Mouse (Mus musculus) MEL (cell line): Measurements from ENCODE around the gene Nutm2.
"Not testable (repeated sequence)": the region's sequence is repeated elsewhere in the genome, so short reads cannot be mapped to it uniquely, and the experiment has no call there.

ENCODE experiments used
- CTCF ChIP-seq, 3 experiments: IDR thresholded peaks in 2 of 3; conservative IDR thresholded peaks in 1 of 3; 2 replicates each; pipeline ENCODE4 v1.5.1; 2011 to 2012; ENCODE audit warnings: low read length in 3 of 3, low read depth in 2 of 3, mild to moderate bottlenecking in 2 of 3, improper control_type of control experiment in 1 of 3, inconsistent platforms in 1 of 3, mixed read lengths in 1 of 3, moderate library complexity in 1 of 3; ENCODE audit not compliant: control insufficient read depth in 1 of 3, insufficient read depth in 1 of 3, poor library complexity in 1 of 3, severe bottlenecking in 1 of 3
- EP300 ChIP-seq, 2 experiments: IDR thresholded peaks; 2 replicates each; pipeline ENCODE4 v1.6.1; 2011; ENCODE audit warnings: improper control_type of control experiment in 2 of 2, low read length in 2 of 2, low read depth in 1 of 2, mild to moderate bottlenecking in 1 of 2
- ETS1 ChIP-seq: IDR thresholded peaks from 2 replicates; pipeline ENCODE4 v1.6.1; 2012; ENCODE audit warnings: low read depth, mild to moderate bottlenecking, inconsistent platforms, low read length, improper control_type of control experiment, moderate library complexity
- KAT2A ChIP-seq: conservative IDR thresholded peaks from 2 replicates; pipeline ENCODE4 v1.6.1; 2012; ENCODE audit warnings: low read depth, low read length, improper control_type of control experiment, inconsistent platforms
- MEF2A ChIP-seq: IDR thresholded peaks from 2 replicates; pipeline ENCODE4 v1.6.1; 2014; ENCODE audit warnings: low read depth, mild to moderate bottlenecking, inconsistent platforms, low read length, improper control_type of control experiment; ENCODE audit not compliant: poor library complexity, insufficient replicate concordance, severe bottlenecking; ENCODE audit errors: extremely low read depth
- MYB ChIP-seq: IDR thresholded peaks from 2 replicates; pipeline ENCODE4 v1.6.1; 2011; ENCODE audit warnings: mild to moderate bottlenecking, low read depth, low read length, improper control_type of control experiment
- NRF1 ChIP-seq: IDR thresholded peaks from 2 replicates; pipeline ENCODE4 v1.6.1; 2014; ENCODE audit warnings: low read depth, mild to moderate bottlenecking, inconsistent platforms, low read length, improper control_type of control experiment, moderate library complexity; ENCODE audit not compliant: poor library complexity, insufficient read depth, severe bottlenecking
- POLR2A ChIP-seq, 2 experiments: IDR thresholded peaks; 2 replicates each; pipeline ENCODE4 v1.6.1; 2011 to 2012; ENCODE audit warnings: low read length in 2 of 2, mild to moderate bottlenecking in 2 of 2, control low read depth in 1 of 2, improper control_type of control experiment in 1 of 2, low read depth in 1 of 2, moderate library complexity in 1 of 2; ENCODE audit not compliant: control insufficient read depth in 1 of 2, insufficient read depth in 1 of 2, poor library complexity in 1 of 2
- SIN3A ChIP-seq: IDR thresholded peaks from 2 replicates; pipeline ENCODE4 v1.6.1; 2012; ENCODE audit warnings: low read length, improper control_type of control experiment, inconsistent platforms
- ZMIZ1 ChIP-seq: IDR thresholded peaks from 2 replicates; pipeline ENCODE4 v1.6.1; 2012; ENCODE audit warnings: low read depth, mild to moderate bottlenecking, inconsistent platforms, low read length, improper control_type of control experiment, moderate library complexity

DNA sequence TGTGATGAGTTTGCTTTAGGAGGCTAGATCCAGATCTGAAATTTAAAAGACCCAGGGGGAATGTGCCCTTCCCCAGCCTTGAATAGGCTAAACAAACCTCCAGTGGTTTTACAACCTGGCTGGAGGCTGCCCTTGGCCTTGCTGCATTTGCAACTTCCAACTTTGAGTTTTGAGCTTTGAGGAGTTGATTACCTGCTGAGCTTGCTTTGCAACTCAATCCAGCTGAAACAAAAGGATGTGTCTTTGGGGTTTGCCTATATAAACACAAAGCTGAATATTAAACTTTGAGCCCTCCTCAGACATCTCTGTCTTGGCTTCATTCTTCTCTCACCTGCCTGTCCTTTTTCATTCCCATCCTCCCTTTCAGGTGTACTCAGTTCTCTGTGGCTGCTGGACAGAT lies 21.4 kb downstream of the Nutm2 start:
- not testable (repeated sequence) for TF ChIP-seq NRF1; POLR2A (IDR thresholded peaks at IDR 0.05; ENCODE audit: control insufficient read depth in 1 of 2, insufficient read depth in 1 of 2, low read depth in 1 of 2, low read length in 2 of 2, poor library complexity in 1 of 2); ZMIZ1; EP300 (IDR thresholded peaks at IDR 0.05; ENCODE audit: low read depth in 1 of 2, low read length in 2 of 2); MYB; ETS1; MEF2A; KAT2A; CTCF (IDR thresholded peaks at IDR 0.05 in 2 of 3, conservative IDR thresholded peaks at IDR 0.05 in 1 of 3; ENCODE audit: control insufficient read depth in 1 of 3, insufficient read depth in 1 of 3, low read depth in 2 of 3, low read length in 3 of 3, poor library complexity in 1 of 3, severe bottlenecking in 1 of 3); SIN3A
